Mouse (Mus musculus) midbrain, embryonic 13.5 days (tissue): ENCODE measurements around the gene Pkd1l2. TPM values are rescaled to one million over a fixed set of nuclear protein-coding genes. Genes with fewer than 3 reads are reported as not detected.

Source experiments
- ATAC-seq: fragments of 200-750 bp; cut with Nextera tagmentation; 2 replicates; pipeline ENCODE4 v1.8.0; 2017; ENCODE audit warnings: mild to moderate bottlenecking, moderate TSS enrichment, moderate library complexity
- H3K27ac ChIP-seq: fragments of 300-500 bp; sonication (generic); 2 replicates; pipeline ENCODE4 v1.5.1; 2015; ENCODE audit warnings: inconsistent platforms, mild to moderate bottlenecking, moderate library complexity
- H3K27me3 ChIP-seq: fragments of 300-500 bp; sonication (generic); 2 replicates; pipeline ENCODE4 v1.6.1; 2015; ENCODE audit warnings: mild to moderate bottlenecking, inconsistent platforms
- H3K36me3 ChIP-seq: fragments of 300-500 bp; sonication (generic); 2 replicates; pipeline ENCODE4 v1.6.1; 2015; ENCODE audit warnings: mild to moderate bottlenecking, inconsistent platforms
- H3K4me1 ChIP-seq: fragments of 300-500 bp; sonication (generic); replicated peaks from 2 replicates; pipeline ENCODE4 v1.6.1; 2015; ENCODE audit warnings: inconsistent platforms
- H3K4me2 ChIP-seq: fragments of 300-500 bp; sonication (generic); replicated peaks from 2 replicates; pipeline ENCODE4 v1.6.1; 2015; ENCODE audit warnings: moderate library complexity, mild to moderate bottlenecking, inconsistent platforms
- H3K4me3 ChIP-seq: fragments of 300-500 bp; sonication (generic); replicated peaks from 2 replicates; pipeline ENCODE4 v1.5.1; 2015; ENCODE audit warnings: mild to moderate bottlenecking, inconsistent platforms
- H3K9ac ChIP-seq: fragments of 300-500 bp; sonication (generic); replicated peaks from 2 replicates; pipeline ENCODE4 v1.6.1; 2015; ENCODE audit warnings: mild to moderate bottlenecking, inconsistent platforms
- H3K9me3 ChIP-seq: fragments of 300-500 bp; sonication (generic); 2 replicates; pipeline ENCODE4 v1.6.1; 2016; ENCODE audit warnings: mild to moderate bottlenecking, inconsistent platforms
- WGBS: fragments of 180-500 bp; shearing (Covaris S2); methylation state at CpG from one replicate; pipeline ENCODE4 v1.1.7; 2015; 5-methylcytosine and 5-hydroxymethylcytosine counted together
- polyA plus RNA-seq: library from polyadenylated mRNA; unstranded; fragments of >200 nt; fragmentation: Nextera tagmentation; extraction: Ambion mirVana; gene quantifications from 2 replicates; pipeline ENCODE4 v1.2.1, GENCODE M21; 2015

Pkd1l2 gene
- polyA plus RNA-seq, 1 experiment from 2014 or later: not detected

DNA sequence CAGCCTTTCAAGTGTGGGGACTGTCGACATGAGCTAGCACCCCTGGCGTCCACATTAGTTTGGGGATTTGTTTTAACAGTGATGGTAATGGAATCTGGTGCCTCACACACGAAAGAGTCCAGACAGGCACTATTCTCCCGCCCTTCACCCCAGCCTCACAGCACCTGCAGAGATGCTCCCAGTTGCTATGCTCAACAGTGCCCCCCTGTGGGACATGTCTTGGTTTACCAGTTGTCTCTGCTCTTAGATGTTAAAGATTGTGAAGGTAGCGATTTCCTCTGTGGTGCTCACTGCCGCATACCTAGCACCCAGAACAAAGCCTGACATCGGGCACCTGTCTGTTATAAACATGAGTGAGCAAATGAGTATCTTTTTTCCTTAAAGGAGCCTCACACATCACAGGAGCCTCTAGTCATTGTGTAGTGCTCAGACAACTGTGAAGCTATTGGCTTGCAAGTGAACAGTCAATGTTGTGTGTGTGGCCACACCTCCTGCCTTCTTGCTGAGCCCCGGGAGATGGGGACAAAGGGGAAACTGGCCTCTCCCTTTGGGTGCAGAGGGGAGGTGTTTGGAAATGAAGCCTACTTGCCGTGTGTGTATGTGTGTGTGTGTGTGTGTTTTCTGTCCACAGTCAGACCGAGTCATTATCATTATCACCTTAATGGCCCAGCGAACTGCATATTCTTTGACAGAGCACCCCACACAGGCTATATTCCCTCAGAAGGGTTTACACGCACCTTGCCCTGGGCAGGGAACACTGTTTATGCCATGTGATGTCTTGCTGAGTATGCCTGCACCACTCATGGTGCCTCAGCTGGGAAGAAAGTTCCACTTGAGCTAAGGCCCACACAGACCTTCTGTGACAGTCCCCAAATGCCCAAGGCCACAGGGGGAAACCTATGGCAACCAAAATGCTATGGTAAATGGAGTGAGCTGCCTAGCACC, 28.8 kb downstream of the Pkd1l2 start:
- no peaks in the 10 kb centered on the region for H3K27me3 ChIP-seq
- no peaks in the 10 kb centered on the region for H3K4me1 ChIP-seq
- no peak overlapping the region for H3K4me3 ChIP-seq
- 66% methylated on average over 12 of the region's 12 CpGs for WGBS
- H3K4me2 ChIP-seq: no peak overlapping the region
- no peak for ATAC-seq
- H3K27ac ChIP-seq: no peak overlapping the region
- H3K9ac ChIP-seq: no peak overlapping the region
- H3K36me3 ChIP-seq: no peaks in the 10 kb centered on the region
- no peaks in the 10 kb centered on the region for H3K9me3 ChIP-seq

GRCm38 (mm10) chr8:117051316-117051715, 30.9 kb downstream of the Pkd1l2 start:
- Histone ChIP-seq H3K4me2 (no peak overlapping the region), H3K27ac (no peak overlapping the region), H3K27me3 (no peaks in the 10 kb centered on the region), H3K36me3 (no peaks in the 10 kb centered on the region), H3K9ac (no peak overlapping the region), H3K4me3 (no peak overlapping the region), H3K9me3 (no peaks in the 10 kb centered on the region), H3K4me1 (no peaks in the 10 kb centered on the region)
- no peak for ATAC-seq
- 76% methylated on average over 9 of the region's 9 CpGs for WGBS

GRCm38 (mm10) chr8:117050763-117051162, 31.5 kb downstream of the Pkd1l2 start:
- Histone ChIP-seq H3K36me3 (no peaks in the 10 kb centered on the region), H3K9ac (no peak overlapping the region), H3K9me3 (no peaks in the 10 kb centered on the region), H3K4me2 (no peak overlapping the region), H3K4me1 (no peaks in the 10 kb centered on the region), H3K27me3 (no peaks in the 10 kb centered on the region), H3K4me3 (no peak overlapping the region), H3K27ac (no peak overlapping the region)
- WGBS: 88% methylated on average over 9 of the region's 9 CpGs
- ATAC-seq: no peak

- H3K27me3 ChIP-seq: no peaks in the 10 kb centered on the region
- no peaks in the 10 kb centered on the region for H3K9me3 ChIP-seq
- H3K9ac ChIP-seq: no peak overlapping the region
- no peak overlapping the region for H3K27ac ChIP-seq
- H3K4me2 ChIP-seq: no peak overlapping the region
- H3K36me3 ChIP-seq: no peaks in the 10 kb centered on the region
- no peaks in the 10 kb centered on the region for H3K4me1 ChIP-seq
- 58% methylated on average over 7 of the region's 7 CpGs for WGBS
- no peak for ATAC-seq
- no peak overlapping the region for H3K4me3 ChIP-seq
These were observed 32.8 kb downstream of the Pkd1l2 start for GRCm38 (mm10) chr8:117049444-117049843.

- H3K4me1 ChIP-seq: peaks cover 14% of the 10 kb centered on the region
- H3K9me3 ChIP-seq: no peaks in the 10 kb centered on the region
- no peak overlapping the region for H3K9ac ChIP-seq
- H3K36me3 ChIP-seq: no peaks in the 10 kb centered on the region
- WGBS: 88% methylated on average over 3 of the region's 3 CpGs
- H3K27ac ChIP-seq: no peak overlapping the region
- no peak overlapping the region for H3K4me2 ChIP-seq
- no peak overlapping the region for H3K4me3 ChIP-seq
- no peak for ATAC-seq
- H3K27me3 ChIP-seq: no peaks in the 10 kb centered on the region
These were observed 38.7 kb downstream of the Pkd1l2 start for GRCm38 (mm10) chr8:117043584-117043983.

DNA sequence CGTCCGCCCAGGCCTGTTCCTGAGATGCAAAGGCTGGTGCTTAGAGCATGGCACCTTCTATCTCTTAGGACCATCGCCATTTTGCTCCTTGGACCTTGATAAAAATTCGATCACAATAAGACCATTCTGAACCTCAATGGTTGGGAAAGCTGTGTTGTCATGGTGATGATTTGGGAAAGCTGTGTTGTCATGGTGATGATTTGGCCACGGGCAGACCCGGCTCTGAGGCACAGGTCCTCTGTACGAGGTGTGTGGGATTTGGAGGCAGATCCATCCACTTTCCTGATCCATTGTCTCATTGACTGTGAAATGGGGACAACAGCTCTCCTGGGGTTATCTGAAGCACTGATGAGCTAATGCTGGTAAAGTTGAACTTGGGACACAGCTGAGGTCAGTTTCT, 42.4 kb downstream of the Pkd1l2 start:
- no peak overlapping the region for H3K4me3 ChIP-seq
- H3K9ac ChIP-seq: no peak overlapping the region
- WGBS: 25% methylated on average over 7 of the region's 7 CpGs
- no peaks in the 10 kb centered on the region for H3K27me3 ChIP-seq
- H3K4me2 ChIP-seq: no peak overlapping the region
- H3K36me3 ChIP-seq: no peaks in the 10 kb centered on the region
- H3K9me3 ChIP-seq: no peaks in the 10 kb centered on the region
- H3K4me1 ChIP-seq: peaks cover 14% of the 10 kb centered on the region
- H3K27ac ChIP-seq: no peak overlapping the region
- peak; percentile 63 for ATAC-seq

- Histone ChIP-seq H3K4me3 (no peak overlapping the region), H3K27me3 (no peaks in the 10 kb centered on the region), H3K4me1 (peaks cover 14% of the 10 kb centered on the region), H3K27ac (no peak overlapping the region), H3K4me2 (no peak overlapping the region), H3K9me3 (no peaks in the 10 kb centered on the region), H3K36me3 (no peaks in the 10 kb centered on the region), H3K9ac (no peak overlapping the region)
- 88% methylated on average over 7 of the region's 7 CpGs for WGBS
- no peak for ATAC-seq
These were observed 44.8 kb downstream of the Pkd1l2 start for GRCm38 (mm10) chr8:117037374-117037935.

GRCm38 (mm10) chr8:117033393-117033792, 48.9 kb downstream of the Pkd1l2 start:
- no peak overlapping the region for H3K4me3 ChIP-seq
- 83% methylated on average over 3 of the region's 3 CpGs for WGBS
- H3K4me2 ChIP-seq: no peak overlapping the region
- H3K9ac ChIP-seq: no peak overlapping the region
- no peaks in the 10 kb centered on the region for H3K4me1 ChIP-seq
- H3K9me3 ChIP-seq: no peaks in the 10 kb centered on the region
- H3K27me3 ChIP-seq: no peaks in the 10 kb centered on the region
- H3K36me3 ChIP-seq: no peaks in the 10 kb centered on the region
- no peak for ATAC-seq
- H3K27ac ChIP-seq: no peak overlapping the region

GRCm38 (mm10) chr8:117032609-117033008, 49.6 kb downstream of the Pkd1l2 start:
- no peaks in the 10 kb centered on the region for H3K36me3 ChIP-seq
- H3K27ac ChIP-seq: no peak overlapping the region
- H3K27me3 ChIP-seq: no peaks in the 10 kb centered on the region
- no peaks in the 10 kb centered on the region for H3K9me3 ChIP-seq
- H3K4me3 ChIP-seq: no peak overlapping the region
- no peak for ATAC-seq
- H3K4me2 ChIP-seq: no peak overlapping the region
- H3K4me1 ChIP-seq: no peaks in the 10 kb centered on the region
- no peak overlapping the region for H3K9ac ChIP-seq
- WGBS: 91% methylated on average over 8 of the region's 8 CpGs

GRCm38 (mm10) chr8:117031476-117031875, 50.8 kb downstream of the Pkd1l2 start:
- no peaks in the 10 kb centered on the region for H3K27me3 ChIP-seq
- no peak for ATAC-seq
- no peak overlapping the region for H3K4me2 ChIP-seq
- no peak overlapping the region for H3K9ac ChIP-seq
- WGBS: 81% methylated on average over 6 of the region's 6 CpGs
- H3K27ac ChIP-seq: no peak overlapping the region
- H3K4me3 ChIP-seq: no peak overlapping the region
- no peaks in the 10 kb centered on the region for H3K9me3 ChIP-seq
- no peaks in the 10 kb centered on the region for H3K4me1 ChIP-seq
- H3K36me3 ChIP-seq: no peaks in the 10 kb centered on the region

DNA sequence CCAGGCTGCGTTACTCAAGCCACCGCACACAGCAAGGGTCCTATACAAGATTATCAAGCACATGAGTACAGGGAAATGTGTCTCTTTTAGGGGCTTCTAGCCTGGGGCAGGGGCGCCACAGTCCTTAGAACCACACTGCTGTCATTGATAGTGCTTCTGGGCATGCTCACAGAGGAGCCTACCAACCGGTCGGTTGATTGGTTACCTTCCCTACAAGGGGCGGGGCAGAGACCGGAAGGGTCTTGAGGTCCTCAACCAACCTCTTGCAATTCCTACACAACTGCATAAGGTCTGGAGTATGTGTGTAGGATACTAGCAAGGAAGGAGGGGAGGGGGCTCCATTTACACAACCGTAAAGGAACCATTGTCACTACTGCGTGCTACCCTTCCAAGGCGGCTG, 53.6 kb downstream of the Pkd1l2 start:
- Histone ChIP-seq H3K36me3 (no peaks in the 10 kb centered on the region), H3K4me1 (no peaks in the 10 kb centered on the region), H3K9me3 (no peaks in the 10 kb centered on the region), H3K27me3 (no peaks in the 10 kb centered on the region), H3K27ac (no peak overlapping the region), H3K9ac (no peak overlapping the region), H3K4me2 (no peak overlapping the region), H3K4me3 (no peak overlapping the region)
- ATAC-seq: no peak
- WGBS: 91% methylated on average over 10 of the region's 10 CpGs

- Histone ChIP-seq H3K9me3 (no peaks in the 10 kb centered on the region), H3K27me3 (no peaks in the 10 kb centered on the region), H3K36me3 (no peaks in the 10 kb centered on the region), H3K4me3 (no peak overlapping the region), H3K27ac (no peak overlapping the region), H3K4me2 (no peak overlapping the region), H3K9ac (no peak overlapping the region), H3K4me1 (no peaks in the 10 kb centered on the region)
- 92% methylated on average over 5 of the region's 5 CpGs for WGBS
- ATAC-seq: no peak
These were observed 54.6 kb downstream of the Pkd1l2 start for GRCm38 (mm10) chr8:117027601-117028000.
